Mouse (Mus musculus) liver, adult 2 months (tissue): ENCODE results near the gene 5031439G07Rik.

Source experiments
- CTCF ChIP-seq: fragments of 200-500 bp; IDR thresholded peaks from 2 replicates; pipeline ENCODE4 v1.5.1; 2011; ENCODE audit warnings: low read depth, low read length, control low read depth
- POLR2A ChIP-seq: fragments of 200-500 bp; IDR thresholded peaks from 2 replicates; pipeline ENCODE4 v1.6.1; 2011; ENCODE audit warnings: low read length, control low read depth; ENCODE audit not compliant: insufficient read depth; ENCODE audit errors: extremely low read depth

DNA sequence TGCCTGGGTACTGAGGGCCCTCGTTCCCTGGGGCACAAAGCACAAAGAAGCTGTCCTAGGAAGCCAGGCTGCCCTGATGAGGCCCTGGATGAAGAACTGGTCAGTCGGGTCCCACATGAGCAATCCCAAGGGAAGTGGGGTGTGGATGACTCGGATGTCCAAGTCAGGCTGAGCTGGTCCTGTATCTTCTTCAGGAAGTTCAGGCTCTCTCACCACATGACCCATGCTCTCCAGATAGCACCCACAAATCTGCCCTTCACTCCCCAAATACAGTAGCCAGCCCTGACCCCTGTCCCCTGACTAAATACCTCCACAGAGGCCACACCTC lies 14.8 kb downstream of the 5031439G07Rik start:
- TF ChIP-seq POLR2A (no peak), CTCF (no peak)
